ENCODE assay signal across 11 mouse cellular contexts in genomic region chr3:101796212-101796611, GRCm38 (mm10). TPM values are rescaled to one million over a fixed set of nuclear protein-coding genes. Genes with fewer than 3 reads are reported as not detected.
DNase-seq lines count a peak whose midpoint lies in the region; ATAC-seq and TF ChIP-seq lines count a peak whose summit lies in the region.
"Had no signal": no experiment of that assay in that cellular context is flagged by ENCODE, and none has a peak within 500 bp of the region (broad histone marks: within the 10 kb centered on the region; RNA-seq: fewer than 3 reads in every experiment).

No protein-coding gene starts in this region.

- TF ChIP-seq CTCF in ES-Bruce4 (IDR thresholded peaks at IDR 0.05; ENCODE audit: low read depth, low read length) = no peak
- TF ChIP-seq CTCF in hindbrain, postnatal 0 days (IDR thresholded peaks at IDR 0.05; ENCODE audit: low read depth) = no peak

- no peaks in the 10 kb centered on the region for H3K27me3 ChIP-seq in embryonic facial prominence, embryonic 11.5 days (ENCODE audit: control insufficient read depth, insufficient read depth, low read length)
- peaks cover 40% of the 10 kb centered on the region for H3K27me3 ChIP-seq in embryonic facial prominence, embryonic 10.5 days (replicated peaks; ENCODE audit: low read depth, poor library complexity, severe bottlenecking)
- no peaks in the 10 kb centered on the region for H3K27me3 ChIP-seq in heart, embryonic 16.5 days (ENCODE audit: control insufficient read depth, insufficient read depth, low read length)
- H3K27me3 ChIP-seq in ES-Bruce4 (ENCODE audit: control insufficient read depth, insufficient read depth, low read length, poor library complexity, severe bottlenecking) = no peaks in the 10 kb centered on the region
- H3K27me3 ChIP-seq in hindbrain, postnatal 0 days (ENCODE audit: insufficient read depth, low read length) = no peaks in the 10 kb centered on the region
- no peaks in the 10 kb centered on the region; the same call in 1 of the 2 replicates for H3K27me3 ChIP-seq in liver, embryonic 12.5 days (replicated peaks)

- H3K9me3 ChIP-seq in embryonic facial prominence, embryonic 11.5 days (replicated peaks; ENCODE audit: control insufficient read depth, low read length) = no peaks in the 10 kb centered on the region
- H3K9me3 ChIP-seq in embryonic facial prominence, embryonic 10.5 days = no peaks in the 10 kb centered on the region
- no peaks in the 10 kb centered on the region for H3K9me3 ChIP-seq in heart, embryonic 16.5 days (replicated peaks; ENCODE audit: control insufficient read depth, low read length)
- H3K9me3 ChIP-seq in ES-Bruce4 (replicated peaks; ENCODE audit: control insufficient read depth, insufficient read depth, low read length, poor library complexity, severe bottlenecking) = no peaks in the 10 kb centered on the region
- no peaks in the 10 kb centered on the region for H3K9me3 ChIP-seq in hindbrain, postnatal 0 days (ENCODE audit: low read length)
- no peaks in the 10 kb centered on the region for H3K9me3 ChIP-seq in liver, embryonic 12.5 days (replicated peaks)

- H3K4me2 ChIP-seq in embryonic facial prominence, embryonic 11.5 days (ENCODE audit: low read depth, low read length) = no peak overlapping the region
- H3K4me2 ChIP-seq in heart, embryonic 16.5 days (ENCODE audit: low read depth, low read length) = peak overlapping the region; percentile 10; the same call in 1 of the 2 replicates
- H3K4me2 ChIP-seq in hindbrain, postnatal 0 days (ENCODE audit: low read depth, low read length) = no peak overlapping the region
- no peak overlapping the region for H3K4me2 ChIP-seq in liver, embryonic 12.5 days

- TF ChIP-seq EP300 in ES-Bruce4 (IDR thresholded peaks at IDR 0.05; ENCODE audit: insufficient read depth, low read depth, low read length) = peak; percentile 41; the same call in 1 of the 2 replicates

- WGBS in embryonic facial prominence, embryonic 11.5 days = 52% methylated on average over 7 of the region's 7 CpGs
- 50% methylated on average over 7 of the region's 7 CpGs for WGBS in embryonic facial prominence, embryonic 10.5 days
- WGBS in heart, embryonic 16.5 days = 22% methylated on average over 7 of the region's 7 CpGs
- 30% methylated on average over 7 of the region's 7 CpGs for WGBS in hindbrain, postnatal 0 days
- WGBS in liver, embryonic 12.5 days (ENCODE audit: insufficient replicate concordance) = 41% methylated on average over 7 of the region's 7 CpGs

- no peak overlapping the region for H3K4me3 ChIP-seq in embryonic facial prominence, embryonic 11.5 days (ENCODE audit: low read depth, low read length)
- no peak overlapping the region for H3K4me3 ChIP-seq in embryonic facial prominence, embryonic 10.5 days
- H3K4me3 ChIP-seq in heart, embryonic 16.5 days (ENCODE audit: low read length) = no peak overlapping the region
- no peak overlapping the region for H3K4me3 ChIP-seq in ES-Bruce4 (ENCODE audit: low read depth, low read length)
- H3K4me3 ChIP-seq in hindbrain, postnatal 0 days (ENCODE audit: low read length) = no peak overlapping the region
- H3K4me3 ChIP-seq in liver, embryonic 12.5 days = no peak overlapping the region

- no peak for DNase-seq in embryonic facial prominence, embryonic 11.5 days (ENCODE audit: low spot score)
- DNase-seq in embryonic facial prominence, embryonic 10.5 days (ENCODE audit: low spot score) = no peak
- DNase-seq in heart, postnatal 36 days = no peak
- no peak for DNase-seq in hindbrain, postnatal 0 days (ENCODE audit: low spot score)
- DNase-seq in right cerebral cortex, postnatal 25 days = no peak

- intact Hi-C loops in heart, postnatal 36 days (cut with DNase I) = no loop called here

- 0 out of 2 replicates have a peak, but pooled peaks have one; percentile 49 for ATAC-seq in embryonic facial prominence, embryonic 11.5 days (replicated peaks; ENCODE audit: insufficient number of reproducible peaks, low FRiP score, low TSS enrichment, low read depth)
- no peak for ATAC-seq in heart, embryonic 16.5 days (replicated peaks; ENCODE audit: extremely low read depth, insufficient read depth, low FRiP score)
- ATAC-seq in hindbrain, postnatal 0 days = 0 out of 2 replicates have a peak, but pooled peaks have one; percentile 13
- ATAC-seq in liver, embryonic 12.5 days = no peak
- ATAC-seq: liver, postnatal 0 days had no signal

- no peak overlapping the region for H3K27ac ChIP-seq in embryonic facial prominence, embryonic 11.5 days (replicated peaks; ENCODE audit: low read depth, low read length)
- no peak overlapping the region for H3K27ac ChIP-seq in embryonic facial prominence, embryonic 10.5 days (replicated peaks)
- H3K27ac ChIP-seq in heart, embryonic 16.5 days (ENCODE audit: low read length) = peak overlapping the region; percentile 5; the same call in 1 of the 2 replicates
- no peak overlapping the region for H3K27ac ChIP-seq in ES-Bruce4 (ENCODE audit: insufficient read depth, low read length)
- H3K27ac ChIP-seq in hindbrain, postnatal 0 days = no peak overlapping the region
- H3K27ac ChIP-seq in liver, embryonic 12.5 days = no peak overlapping the region

- no peaks in the 10 kb centered on the region; the same call in 1 of the 2 replicates for H3K4me1 ChIP-seq in embryonic facial prominence, embryonic 11.5 days (ENCODE audit: control insufficient read depth, insufficient read depth, low read length)
- peaks cover 39% of the 10 kb centered on the region for H3K4me1 ChIP-seq in embryonic facial prominence, embryonic 10.5 days
- peaks cover 28% of the 10 kb centered on the region for H3K4me1 ChIP-seq in heart, embryonic 16.5 days (ENCODE audit: control insufficient read depth, insufficient read depth, low read length)
- H3K4me1 ChIP-seq in ES-Bruce4 (ENCODE audit: control insufficient read depth, insufficient read depth, low read length) = peaks cover 7% of the 10 kb centered on the region
- no peaks in the 10 kb centered on the region; the same call in none of the 2 replicates for H3K4me1 ChIP-seq in hindbrain, postnatal 0 days (ENCODE audit: insufficient read depth, low read length)
- no peaks in the 10 kb centered on the region for H3K4me1 ChIP-seq in liver, embryonic 12.5 days

- no peak for TF ChIP-seq POLR2A in ES-Bruce4 (IDR thresholded peaks at IDR 0.05; ENCODE audit: insufficient read depth, low read length)

- H3K9ac ChIP-seq in embryonic facial prominence, embryonic 11.5 days (replicated peaks; ENCODE audit: low read length) = no peak overlapping the region
- H3K9ac ChIP-seq in heart, embryonic 16.5 days (ENCODE audit: low read length) = peak overlapping the region; percentile 28
- no peak overlapping the region for H3K9ac ChIP-seq in ES-Bruce4 (ENCODE audit: low read depth, poor library complexity, severe bottlenecking)
- no peak overlapping the region for H3K9ac ChIP-seq in hindbrain, postnatal 0 days (replicated peaks; ENCODE audit: low read length)
- no peak overlapping the region for H3K9ac ChIP-seq in liver, embryonic 12.5 days
- H3K9ac ChIP-seq: liver, postnatal 0 days had no signal

- H3K36me3 ChIP-seq in embryonic facial prominence, embryonic 11.5 days (replicated peaks; ENCODE audit: control insufficient read depth, insufficient read depth, low read depth, low read length) = no peaks in the 10 kb centered on the region
- H3K36me3 ChIP-seq in embryonic facial prominence, embryonic 10.5 days (replicated peaks) = no peaks in the 10 kb centered on the region
- no peaks in the 10 kb centered on the region for H3K36me3 ChIP-seq in heart, embryonic 16.5 days (ENCODE audit: control insufficient read depth, insufficient read depth)
- no peaks in the 10 kb centered on the region for H3K36me3 ChIP-seq in ES-Bruce4 (ENCODE audit: control insufficient read depth, insufficient read depth, low read length, poor library complexity, severe bottlenecking)
- H3K36me3 ChIP-seq in hindbrain, postnatal 0 days (ENCODE audit: insufficient read depth, low read length) = no peaks in the 10 kb centered on the region
- H3K36me3 ChIP-seq in liver, embryonic 12.5 days = no peaks in the 10 kb centered on the region

RNA-seq across cellular contexts. Expression of gene Mab21l3, which starts 52.5 kb away (rescaled TPM):
- 0.40 and 1.00 TPM in 2 replicates for polyA plus RNA-seq in embryonic facial prominence, embryonic 11.5 days (2014; fragmentation: Nextera tagmentation; extraction: Ambion mirVana)
- 0.67 and 0.85 TPM in 2 replicates for polyA plus RNA-seq in embryonic facial prominence, embryonic 10.5 days (2016; fragmentation: Nextera tagmentation; extraction: Ambion mirVana)
- polyA plus RNA-seq in heart, embryonic 16.5 days (2015; fragmentation: Nextera tagmentation; extraction: Ambion mirVana) = 0.29 and 0.38 TPM in 2 replicates
- not detected for total RNA-seq in heart, postnatal 36 days (2021)
- polyA plus RNA-seq in ES-Bruce4 (2011; ENCODE audit: insufficient read depth, insufficient read length, low read depth, missing spikeins) = 3.4 and 3.8 TPM in 2 replicates
- total RNA-seq in hindbrain, postnatal 0 days (2014; rRNA removed) = 0.10 and 0.72 TPM in 2 replicates
- 0.04 and 0.09 TPM in 2 replicates for polyA plus RNA-seq in hindbrain, postnatal 0 days (2015; fragmentation: Nextera tagmentation; extraction: Ambion mirVana)
- polyA plus RNA-seq in liver, embryonic 12.5 days (2016; fragmentation: Nextera tagmentation; extraction: Ambion mirVana) = 0.07 and 0.11 TPM in 2 replicates
- total RNA-seq: hematopoietic stem cell, adult 5-6 weeks; megakaryocyte, adult 5-6 weeks had no signal
- polyA plus RNA-seq: liver, postnatal 0 days had no signal

Comparison
In these comparisons a context has a peak if more than half of its experiments do, and no peak if none do; other contexts are left out.
1. ATAC-seq: peak in embryonic facial prominence, embryonic 11.5 days (single experiment) and hindbrain, postnatal 0 days (single experiment); none in heart, embryonic 16.5 days (single experiment) and liver, embryonic 12.5 days (single experiment).